In the genomic region with DNA sequence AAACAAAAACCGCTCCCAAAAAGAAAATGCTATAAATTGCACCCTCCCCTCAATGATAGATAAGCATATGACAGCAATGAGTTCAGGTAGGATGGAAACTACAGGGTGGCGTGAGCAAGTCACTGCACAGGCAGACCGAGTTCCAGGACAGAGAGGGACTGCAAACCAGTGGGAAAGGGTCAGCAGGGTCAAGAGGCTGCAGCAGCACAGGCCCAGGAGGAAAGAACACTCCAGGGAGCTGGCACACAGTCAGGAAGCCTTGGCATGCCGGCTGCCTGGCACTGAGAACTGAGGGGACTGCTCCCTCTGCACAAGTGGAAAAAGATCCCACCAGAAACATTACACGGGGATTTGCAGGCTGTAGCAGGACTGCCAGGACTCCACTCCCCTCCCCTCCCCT, we compare ENCODE assay signal across 9 mouse cellular contexts.
A peak's percentile ranks its signal among the peaks of the same experiment; 100 is the strongest.
DNase-seq lines count a peak whose midpoint lies in the region; ATAC-seq and TF ChIP-seq lines count a peak whose summit lies in the region.
"Had no signal": no experiment of that assay in that cellular context is flagged by ENCODE, and none has a peak within 500 bp of the region (broad histone marks: within the 10 kb centered on the region; RNA-seq: fewer than 3 reads in every experiment).

No protein-coding gene starts in this region.

- no peak overlapping the region for H3K4me3 ChIP-seq in midbrain, postnatal 0 days (ENCODE audit: low read depth, low read length)
- no peak overlapping the region for H3K4me3 ChIP-seq in midbrain, embryonic 15.5 days
- no peak overlapping the region for H3K4me3 ChIP-seq in heart, embryonic 10.5 days
- H3K4me3 ChIP-seq in forebrain, embryonic 12.5 days (replicated peaks): no peak overlapping the region
- H3K4me3 ChIP-seq: myocyte had no signal

- TF ChIP-seq CTCF in midbrain, postnatal 0 days (IDR thresholded peaks at IDR 0.05): no peak

- H3K9ac ChIP-seq in midbrain, postnatal 0 days (replicated peaks; ENCODE audit: low read length, poor library complexity, severe bottlenecking): no peak overlapping the region
- no peak overlapping the region for H3K9ac ChIP-seq in midbrain, embryonic 15.5 days
- H3K9ac ChIP-seq in forebrain, embryonic 12.5 days: no peak overlapping the region

- 61% methylated on average over 5 of the region's 5 CpGs for WGBS in midbrain, postnatal 0 days
- WGBS in midbrain, embryonic 15.5 days: 68% methylated on average over 4 of the region's 5 CpGs
- WGBS in heart, embryonic 10.5 days: 58% methylated on average over 5 of the region's 5 CpGs
- 77% methylated on average over 5 of the region's 5 CpGs for WGBS in forebrain, embryonic 12.5 days

- 0 out of 2 replicates have a peak, but pooled peaks cover 3% of the 10 kb centered on the region for H3K4me1 ChIP-seq in midbrain, postnatal 0 days (ENCODE audit: insufficient read depth, low read length)
- no peaks in the 10 kb centered on the region for H3K4me1 ChIP-seq in midbrain, embryonic 15.5 days
- H3K4me1 ChIP-seq in heart, embryonic 10.5 days: peaks cover 3% of the 10 kb centered on the region; the same call in 1 of the 2 replicates
- no peaks in the 10 kb centered on the region for H3K4me1 ChIP-seq in forebrain, embryonic 12.5 days

- no peaks in the 10 kb centered on the region for H3K36me3 ChIP-seq in midbrain, postnatal 0 days (ENCODE audit: insufficient read depth, low read length)
- H3K36me3 ChIP-seq in midbrain, embryonic 15.5 days (replicated peaks): no peaks in the 10 kb centered on the region
- H3K36me3 ChIP-seq in heart, embryonic 10.5 days: 0 out of 2 replicates have a peak, but pooled peaks cover 5% of the 10 kb centered on the region
- H3K36me3 ChIP-seq in forebrain, embryonic 12.5 days (replicated peaks): peaks cover 3% of the 10 kb centered on the region; the same call in 1 of the 2 replicates

- H3K4me2 ChIP-seq in midbrain, postnatal 0 days (ENCODE audit: low read depth, low read length, poor library complexity, severe bottlenecking): no peak overlapping the region
- H3K4me2 ChIP-seq in midbrain, embryonic 15.5 days: no peak overlapping the region
- no peak overlapping the region for H3K4me2 ChIP-seq in forebrain, embryonic 12.5 days

- ATAC-seq in midbrain, postnatal 0 days (ENCODE audit: low FRiP score): no peak
- ATAC-seq in midbrain, embryonic 15.5 days (replicated peaks): no peak
- no peak for ATAC-seq in forebrain, embryonic 12.5 days (ENCODE audit: low FRiP score)

- no peaks in the 10 kb centered on the region for H3K9me3 ChIP-seq in midbrain, postnatal 0 days (ENCODE audit: low read length)
- no peaks in the 10 kb centered on the region for H3K9me3 ChIP-seq in midbrain, embryonic 15.5 days
- no peaks in the 10 kb centered on the region for H3K9me3 ChIP-seq in heart, embryonic 10.5 days
- H3K9me3 ChIP-seq in forebrain, embryonic 12.5 days: no peaks in the 10 kb centered on the region

- DNase-seq in cerebellum, adult 9-10 months: peak; percentile 8
- DNase-seq in cerebellum, adult 11-12 months: no peak
- DNase-seq in midbrain, postnatal 0 days (ENCODE audit: low spot score): peak; percentile 21
- DNase-seq in heart, embryonic 10.5 days (ENCODE audit: low spot score): peak; percentile 46
- peak; percentile 72 for DNase-seq in lung, postnatal 36 days
- DNase-seq in urinary bladder, adult 2 months (ENCODE audit: low spot score): no peak

- no peak overlapping the region for H3K27ac ChIP-seq in midbrain, postnatal 0 days (ENCODE audit: low read depth, low read length)
- no peak overlapping the region for H3K27ac ChIP-seq in midbrain, embryonic 15.5 days
- no peak overlapping the region for H3K27ac ChIP-seq in heart, embryonic 10.5 days
- H3K27ac ChIP-seq in forebrain, embryonic 12.5 days: no peak overlapping the region

- no peaks in the 10 kb centered on the region for H3K27me3 ChIP-seq in midbrain, postnatal 0 days (ENCODE audit: insufficient read depth, low read length)
- H3K27me3 ChIP-seq in midbrain, embryonic 15.5 days (replicated peaks): no peaks in the 10 kb centered on the region
- H3K27me3 ChIP-seq in heart, embryonic 10.5 days (ENCODE audit: insufficient read depth, poor library complexity, severe bottlenecking): no peaks in the 10 kb centered on the region
- no peaks in the 10 kb centered on the region for H3K27me3 ChIP-seq in forebrain, embryonic 12.5 days

Comparison
In these comparisons a context has a peak if more than half of its experiments do, and no peak if none do; other contexts are left out.
1. DNase-seq: peak in cerebellum, adult 9-10 months (single experiment), midbrain, postnatal 0 days (single experiment), heart, embryonic 10.5 days (single experiment) and lung, postnatal 36 days (single experiment); none in cerebellum, adult 11-12 months (single experiment) and urinary bladder, adult 2 months (single experiment).